Mouse (Mus musculus) intestine, embryonic 16.5 days (tissue): ENCODE data around the gene Sh3rf1. TPM values are rescaled to one million over a fixed set of nuclear protein-coding genes. Genes with fewer than 3 reads are reported as not detected.

Experiments used
- ATAC-seq: fragments of 200-750 bp; cut with Nextera tagmentation; 2 replicates; pipeline ENCODE4 v1.8.0; 2017; ENCODE audit warnings: moderate TSS enrichment, moderate library complexity
- H3K27ac ChIP-seq: fragments of 300-500 bp; sonication (generic); 2 replicates; pipeline ENCODE4 v1.5.1; 2014; ENCODE audit warnings: mild to moderate bottlenecking, low read length
- H3K27me3 ChIP-seq: fragments of 300-500 bp; sonication (generic); replicated peaks from 2 replicates; pipeline ENCODE4 v1.6.1; 2014; ENCODE audit warnings: low read length, control low read depth, mixed read lengths; ENCODE audit not compliant: control insufficient read depth, insufficient read depth
- H3K36me3 ChIP-seq: fragments of 300-500 bp; sonication (generic); 2 replicates; pipeline ENCODE4 v1.6.1; 2014; ENCODE audit warnings: low read length, control low read depth; ENCODE audit not compliant: control insufficient read depth, insufficient read depth
- H3K4me1 ChIP-seq: fragments of 300-500 bp; sonication (generic); 2 replicates; pipeline ENCODE4 v1.6.1; 2014; ENCODE audit warnings: low read length, control low read depth, mixed read lengths; ENCODE audit not compliant: control insufficient read depth, insufficient read depth
- H3K4me2 ChIP-seq: fragments of 300-500 bp; sonication (generic); 2 replicates; pipeline ENCODE4 v1.6.1; 2014; ENCODE audit warnings: low read depth, low read length, control low read depth
- H3K4me3 ChIP-seq: fragments of 300-500 bp; sonication (generic); 2 replicates; pipeline ENCODE4 v1.5.1; 2014; ENCODE audit warnings: mild to moderate bottlenecking, low read length
- H3K9ac ChIP-seq: fragments of 300-500 bp; sonication (generic); 2 replicates; pipeline ENCODE4 v1.6.1; 2014; ENCODE audit warnings: low read depth, low read length
- H3K9me3 ChIP-seq: fragments of 300-500 bp; sonication (generic); 2 replicates; pipeline ENCODE4 v1.6.1; 2016; ENCODE audit warnings: low read length, control low read depth; ENCODE audit not compliant: control insufficient read depth
- WGBS: fragments of 180-500 bp; shearing (Covaris S2); extraction: QIAGEN DNeasy Blood & Tissue Kit; methylation state at CpG from one replicate; pipeline ENCODE4 v1.1.7; 2014; 5-methylcytosine and 5-hydroxymethylcytosine counted together
- polyA plus RNA-seq: library from polyadenylated mRNA; unstranded; fragments of >200 nt; fragmentation: Nextera tagmentation; extraction: Ambion mirVana; gene quantifications from 2 replicates; pipeline ENCODE4 v1.2.1, GENCODE M21; 2015

Gene Sh3rf1
- polyA plus RNA-seq, 1 experiment from 2014 or later = 11.0 TPM

GRCm38 (mm10) chr8:61274602-61275462, 51.2 kb downstream of the Sh3rf1 start:
- peak overlapping the region; percentile 78 for H3K27ac ChIP-seq
- no peak overlapping the region for H3K4me2 ChIP-seq
- no peak overlapping the region for H3K4me3 ChIP-seq
- no peaks in the 10 kb centered on the region for H3K36me3 ChIP-seq
- WGBS = 35% methylated on average over 10 of the region's 10 CpGs
- peak; percentile 34; the same call in 1 of the 2 replicates for ATAC-seq
- H3K4me1 ChIP-seq = peaks cover 42% of the 10 kb centered on the region
- H3K9ac ChIP-seq = no peak overlapping the region
- H3K9me3 ChIP-seq = no peaks in the 10 kb centered on the region
- H3K27me3 ChIP-seq = no peaks in the 10 kb centered on the region

GRCm38 (mm10) chr8:61275463-61276356, 52.0 kb downstream of the Sh3rf1 start:
- H3K36me3 ChIP-seq = no peaks in the 10 kb centered on the region
- H3K4me1 ChIP-seq = peaks cover 38% of the 10 kb centered on the region
- no peak for ATAC-seq
- no peak overlapping the region for H3K4me2 ChIP-seq
- WGBS = 55% methylated on average over 11 of the region's 11 CpGs
- H3K9me3 ChIP-seq = no peaks in the 10 kb centered on the region
- 0 out of 2 replicates have a peak overlapping the region, but pooled peaks have one; percentile 16 for H3K27ac ChIP-seq
- no peak overlapping the region for H3K9ac ChIP-seq
- H3K4me3 ChIP-seq = no peak overlapping the region
- no peaks in the 10 kb centered on the region for H3K27me3 ChIP-seq

GRCm38 (mm10) chr8:61276397-61276796, 52.7 kb downstream of the Sh3rf1 start:
- Histone ChIP-seq H3K4me1 (peaks cover 34% of the 10 kb centered on the region), H3K27ac (no peak overlapping the region), H3K9me3 (no peaks in the 10 kb centered on the region), H3K36me3 (no peaks in the 10 kb centered on the region), H3K4me2 (no peak overlapping the region), H3K27me3 (no peaks in the 10 kb centered on the region), H3K9ac (no peak overlapping the region), H3K4me3 (no peak overlapping the region)
- no peak for ATAC-seq
- WGBS = 71% methylated on average over 5 of the region's 5 CpGs

- H3K4me2 ChIP-seq = no peak overlapping the region
- no peak overlapping the region for H3K27ac ChIP-seq
- H3K9ac ChIP-seq = no peak overlapping the region
- no peaks in the 10 kb centered on the region for H3K36me3 ChIP-seq
- H3K4me1 ChIP-seq = peaks cover 42% of the 10 kb centered on the region
- ATAC-seq = no peak
- H3K4me3 ChIP-seq = no peak overlapping the region
- H3K27me3 ChIP-seq = no peaks in the 10 kb centered on the region
- no peaks in the 10 kb centered on the region for H3K9me3 ChIP-seq
- WGBS = 67% methylated on average over 10 of the region's 10 CpGs
Measured at GRCm38 (mm10) chr8:61279030-61279429, 55.4 kb downstream of the Sh3rf1 start.

GRCm38 (mm10) chr8:61282303-61283168, 58.9 kb downstream of the Sh3rf1 start:
- no peak overlapping the region for H3K27ac ChIP-seq

GRCm38 (mm10) chr8:61283169-61284081, 59.8 kb downstream of the Sh3rf1 start:
- ATAC-seq = peak; percentile 38

More at GRCm38 (mm10) chr8:61282303-61283168, 58.9 kb downstream of the Sh3rf1 start:
- ATAC-seq = peak; percentile 24; the same call in 1 of the 2 replicates
- Histone ChIP-seq H3K9ac (no peak overlapping the region), H3K4me1 (peaks cover 33% of the 10 kb centered on the region), H3K4me2 (no peak overlapping the region), H3K27me3 (no peaks in the 10 kb centered on the region), H3K4me3 (no peak overlapping the region), H3K36me3 (no peaks in the 10 kb centered on the region), H3K9me3 (no peaks in the 10 kb centered on the region)
- WGBS = 65% methylated on average over 10 of the region's 10 CpGs

GRCm38 (mm10) chr8:61285896-61286295, 62.2 kb downstream of the Sh3rf1 start:
- H3K4me2 ChIP-seq = no peak overlapping the region
- H3K4me3 ChIP-seq = no peak overlapping the region
- H3K27me3 ChIP-seq = no peaks in the 10 kb centered on the region
- no peaks in the 10 kb centered on the region for H3K9me3 ChIP-seq
- H3K9ac ChIP-seq = no peak overlapping the region
- 35% methylated on average over 7 of the region's 7 CpGs for WGBS
- no peak for ATAC-seq
- peaks cover 36% of the 10 kb centered on the region for H3K4me1 ChIP-seq
- no peaks in the 10 kb centered on the region for H3K36me3 ChIP-seq
- no peak overlapping the region for H3K27ac ChIP-seq

More at GRCm38 (mm10) chr8:61283169-61284081, 59.8 kb downstream of the Sh3rf1 start:
- no peak overlapping the region for H3K4me3 ChIP-seq
- peaks cover 34% of the 10 kb centered on the region for H3K4me1 ChIP-seq
- WGBS = 29% methylated on average over 12 of the region's 12 CpGs
- H3K27ac ChIP-seq = no peak overlapping the region
- no peak overlapping the region for H3K9ac ChIP-seq
- H3K9me3 ChIP-seq = no peaks in the 10 kb centered on the region
- H3K36me3 ChIP-seq = no peaks in the 10 kb centered on the region
- H3K27me3 ChIP-seq = no peaks in the 10 kb centered on the region
- H3K4me2 ChIP-seq = no peak overlapping the region

GRCm38 (mm10) chr8:61286394-61286793, 62.7 kb downstream of the Sh3rf1 start:
- Histone ChIP-seq H3K9me3 (no peaks in the 10 kb centered on the region), H3K9ac (no peak overlapping the region), H3K4me1 (peaks cover 36% of the 10 kb centered on the region), H3K36me3 (no peaks in the 10 kb centered on the region), H3K27ac (no peak overlapping the region), H3K4me2 (no peak overlapping the region), H3K27me3 (no peaks in the 10 kb centered on the region), H3K4me3 (no peak overlapping the region)
- no peak for ATAC-seq
- 67% methylated on average over 7 of the region's 7 CpGs for WGBS
